Mouse (Mus musculus): ENCODE data around the gene Lamc1. TPM values are rescaled to one million over a fixed set of nuclear protein-coding genes. Genes with fewer than 3 reads are reported as not detected.
A peak's percentile ranks its signal among the peaks of the same experiment; 100 is the strongest.
"Not testable (repeated sequence)": the region's sequence is repeated elsewhere in the genome, so short reads cannot be mapped to it uniquely, and the experiment has no call there.

Gene Lamc1
- polyA plus RNA-seq, 1 experiment from 2014 or later, result 112 TPM

DNA sequence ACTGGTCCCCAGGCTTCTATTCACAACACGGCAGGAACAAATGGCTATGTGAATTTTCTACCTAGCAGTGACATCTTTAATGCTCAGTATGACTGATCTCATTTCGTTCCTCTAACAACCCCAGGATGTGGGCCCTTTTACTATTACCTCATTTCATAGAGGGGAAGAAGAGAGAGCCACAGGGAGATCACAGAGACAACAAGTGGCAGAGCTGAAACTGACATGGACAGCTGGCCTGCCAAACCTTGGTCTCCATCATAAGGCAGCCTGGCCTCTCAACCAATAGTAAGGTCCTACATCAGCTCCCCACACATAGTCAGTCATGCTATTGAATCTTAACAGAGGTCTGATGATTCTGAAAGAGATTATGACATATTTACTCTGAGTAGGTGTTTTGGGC, 12.4 kb upstream of the Lamc1 start:
- no peaks in the 10 kb centered on the region for H3K27me3 ChIP-seq (replicated peaks; ENCODE audit: control insufficient read depth, insufficient read depth, low read length)
- no peaks in the 10 kb centered on the region for H3K4me1 ChIP-seq (replicated peaks; ENCODE audit: control insufficient read depth, insufficient read depth, low read length)
- H3K4me2 ChIP-seq (ENCODE audit: low read length), result no peak overlapping the region
- no peaks in the 10 kb centered on the region for H3K36me3 ChIP-seq (ENCODE audit: control insufficient read depth, insufficient read depth, low read length)
- H3K9me3 ChIP-seq (ENCODE audit: control insufficient read depth, low read length), result no peaks in the 10 kb centered on the region
- no peak for DNase-seq (ENCODE audit: low spot score)
- WGBS, result 79% methylated on average over 2 of the region's 2 CpGs
- no peak overlapping the region for H3K4me3 ChIP-seq (ENCODE audit: low read depth, low read length)
- ATAC-seq (replicated peaks; ENCODE audit: low FRiP score, low TSS enrichment, low read depth), result no peak
- no peak overlapping the region for H3K27ac ChIP-seq (ENCODE audit: low read depth)
- no peak overlapping the region for H3K9ac ChIP-seq (ENCODE audit: low read length)

DNA sequence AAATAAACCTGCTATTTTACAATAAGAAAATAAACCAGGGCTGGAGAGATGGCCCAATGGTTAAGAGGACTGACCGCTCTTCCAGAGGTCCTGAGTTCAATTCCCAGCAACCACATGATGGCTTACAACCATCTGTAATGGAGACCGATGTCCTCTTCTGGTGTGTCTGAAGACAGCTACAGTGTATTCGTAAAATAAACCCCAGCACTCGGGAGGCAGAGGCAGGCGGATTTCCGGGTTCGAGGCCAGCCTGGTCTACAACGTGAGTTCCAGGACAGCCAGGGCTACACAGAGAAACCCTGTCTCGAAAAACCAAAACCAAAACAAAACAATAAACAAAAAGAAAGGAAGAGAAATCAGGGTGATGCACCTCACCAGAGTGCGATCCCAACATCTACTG, 2.9 kb upstream of the Lamc1 start:
- not testable (repeated sequence) for H3K4me2 ChIP-seq (ENCODE audit: low read length); H3K4me3 ChIP-seq (ENCODE audit: low read depth, low read length); H3K4me1 ChIP-seq (replicated peaks; ENCODE audit: control insufficient read depth, insufficient read depth, low read length); H3K27ac ChIP-seq (ENCODE audit: low read depth); H3K36me3 ChIP-seq (ENCODE audit: control insufficient read depth, insufficient read depth, low read length); H3K9me3 ChIP-seq (ENCODE audit: control insufficient read depth, low read length); DNase-seq (ENCODE audit: low spot score); ATAC-seq (replicated peaks; ENCODE audit: low FRiP score, low TSS enrichment, low read depth); H3K9ac ChIP-seq (ENCODE audit: low read length); H3K27me3 ChIP-seq (replicated peaks; ENCODE audit: control insufficient read depth, insufficient read depth, low read length)
- WGBS, result 92% methylated on average over 10 of the region's 10 CpGs

DNA sequence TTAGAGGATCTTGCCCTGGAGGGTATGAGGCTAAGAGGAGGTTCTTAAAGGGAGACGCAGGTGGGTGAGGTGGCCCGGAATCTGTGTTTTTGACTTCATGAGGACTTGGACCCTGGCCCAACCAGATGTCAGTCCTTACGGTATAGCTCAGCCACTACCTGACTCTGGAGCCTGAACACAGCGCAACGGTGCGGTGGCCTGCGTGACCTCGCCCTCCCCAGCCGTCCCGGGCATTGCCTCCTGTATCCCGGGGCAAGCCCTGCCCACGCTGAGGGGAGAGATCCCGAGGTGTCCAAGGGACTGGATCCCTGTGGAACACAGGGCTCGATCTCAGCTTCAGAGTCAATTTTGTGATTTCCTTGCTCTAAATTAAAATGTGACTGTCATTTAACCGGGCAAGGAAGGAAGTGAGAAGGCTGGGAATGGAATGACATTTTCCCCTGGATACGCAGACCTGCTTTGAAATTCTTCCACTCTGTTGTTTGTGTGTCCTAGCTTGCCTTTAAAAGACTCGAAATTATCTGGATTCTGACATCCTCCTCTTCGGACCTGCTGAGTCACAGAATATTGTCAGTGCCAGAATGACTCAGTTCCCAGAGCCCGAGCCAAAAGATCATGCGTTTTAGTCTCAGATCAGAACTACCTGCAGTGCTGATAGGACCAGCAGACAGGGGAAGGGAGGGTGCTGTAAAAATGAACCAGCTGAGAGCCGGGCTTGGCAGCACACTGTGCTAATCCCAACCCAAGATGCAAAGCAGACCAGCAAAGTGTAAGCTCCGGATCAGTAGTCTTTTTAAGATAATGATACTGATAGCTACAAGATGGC, 923 bp upstream of the Lamc1 start:
- H3K27me3 ChIP-seq (replicated peaks; ENCODE audit: control insufficient read depth, insufficient read depth, low read length), result no peaks in the 10 kb centered on the region
- WGBS, result 3% methylated on average over 22 of the region's 22 CpGs
- H3K4me2 ChIP-seq (ENCODE audit: low read length), result peak overlapping the region; percentile 82
- peaks cover 8% of the 10 kb centered on the region; the same call in 1 of the 2 replicates for H3K36me3 ChIP-seq (ENCODE audit: control insufficient read depth, insufficient read depth, low read length)
- ATAC-seq (replicated peaks; ENCODE audit: low FRiP score, low TSS enrichment, low read depth), result peak; percentile 62
- DNase-seq (ENCODE audit: low spot score), result peak; percentile 73
- H3K27ac ChIP-seq (ENCODE audit: low read depth), result peak overlapping the region; percentile 88; the same call in 1 of the 2 replicates
- peak overlapping the region; percentile 39 for H3K9ac ChIP-seq (ENCODE audit: low read length)
- H3K9me3 ChIP-seq (ENCODE audit: control insufficient read depth, low read length), result no peaks in the 10 kb centered on the region
- H3K4me1 ChIP-seq (replicated peaks; ENCODE audit: control insufficient read depth, insufficient read depth, low read length), result peaks cover 18% of the 10 kb centered on the region
- H3K4me3 ChIP-seq (ENCODE audit: low read depth, low read length), result peak overlapping the region; percentile 88

DNA sequence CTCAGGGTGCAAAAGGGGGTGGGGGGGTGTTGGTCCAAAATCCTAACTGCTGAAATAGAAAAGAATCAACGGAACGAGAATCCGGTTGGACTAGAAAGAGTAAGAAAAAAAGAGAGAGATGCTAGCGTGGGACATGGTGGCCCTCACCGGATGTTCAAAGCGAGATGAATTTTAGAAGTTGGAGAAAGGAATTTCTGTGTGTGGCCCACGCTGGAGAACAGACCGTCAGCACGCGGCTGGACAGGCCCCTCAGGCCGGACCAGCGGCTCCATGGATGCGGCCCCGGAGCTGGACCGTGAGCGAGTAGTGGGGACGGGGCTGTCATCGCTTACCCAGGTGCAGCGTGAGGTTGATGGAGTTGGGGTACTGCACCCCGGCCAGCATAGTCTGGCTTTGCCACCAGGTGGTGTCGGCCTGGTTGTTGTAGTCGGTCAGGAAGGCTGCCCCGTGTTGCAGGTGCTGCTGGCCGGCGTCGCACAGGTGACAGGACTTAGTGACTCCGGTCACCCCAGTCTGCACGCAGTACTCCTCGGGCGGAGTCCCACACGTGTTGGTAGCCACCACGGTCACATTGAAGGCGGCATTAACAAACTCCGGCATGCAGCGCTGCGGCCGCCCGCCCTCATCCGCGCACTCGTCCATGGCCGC, 666 bp downstream of the Lamc1 start:
- Histone ChIP-seq H3K27ac (ENCODE audit: low read depth) (peak overlapping the region; percentile 88), H3K27me3 (replicated peaks; ENCODE audit: control insufficient read depth, insufficient read depth, low read length) (no peaks in the 10 kb centered on the region), H3K4me3 (ENCODE audit: low read depth, low read length) (peak overlapping the region; percentile 88), H3K9me3 (ENCODE audit: control insufficient read depth, low read length) (no peaks in the 10 kb centered on the region), H3K36me3 (ENCODE audit: control insufficient read depth, insufficient read depth, low read length) (peaks cover 12% of the 10 kb centered on the region), H3K9ac (ENCODE audit: low read length) (peak overlapping the region; percentile 89), H3K4me1 (replicated peaks; ENCODE audit: control insufficient read depth, insufficient read depth, low read length) (peaks cover 18% of the 10 kb centered on the region), H3K4me2 (ENCODE audit: low read length) (peak overlapping the region; percentile 82)
- WGBS, result 0% methylated on average over 42 of the region's 42 CpGs
- peak; percentile 66 for ATAC-seq (replicated peaks; ENCODE audit: low FRiP score, low TSS enrichment, low read depth)
- peak; percentile 78 for DNase-seq (ENCODE audit: low spot score)

DNA sequence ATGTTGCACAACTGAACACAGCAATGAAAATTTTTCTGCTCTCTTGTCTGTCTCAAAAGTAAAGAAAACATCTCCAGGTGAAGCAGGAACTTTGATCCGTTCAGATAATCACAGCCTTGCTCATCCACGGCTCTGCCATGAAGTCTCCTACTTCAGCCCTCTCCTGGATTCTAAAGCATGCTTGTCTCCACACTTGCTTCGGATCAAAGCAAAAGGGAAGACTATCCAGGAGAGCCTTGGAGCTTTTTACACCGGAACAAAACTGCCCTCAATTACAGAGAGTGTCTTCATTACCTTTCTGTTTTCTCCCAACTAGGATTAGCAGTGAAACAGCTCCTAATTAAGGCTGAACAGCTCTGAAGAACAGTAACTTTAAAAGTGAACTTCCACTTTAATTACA, 1.4 kb downstream of the Lamc1 start:
- under 1% methylated on average over 4 of the region's 4 CpGs for WGBS
- peak overlapping the region; percentile 89 for H3K9ac ChIP-seq (ENCODE audit: low read length)
- peak overlapping the region; percentile 82 for H3K4me2 ChIP-seq (ENCODE audit: low read length)
- DNase-seq (ENCODE audit: low spot score) (no peak), ATAC-seq (replicated peaks; ENCODE audit: low FRiP score, low TSS enrichment, low read depth) (no peak)
- H3K9me3 ChIP-seq (ENCODE audit: control insufficient read depth, low read length), result no peaks in the 10 kb centered on the region
- 0 out of 2 replicates have a peak overlapping the region, but pooled peaks have one; percentile 88 for H3K27ac ChIP-seq (ENCODE audit: low read depth)
- peaks cover 18% of the 10 kb centered on the region for H3K4me1 ChIP-seq (replicated peaks; ENCODE audit: control insufficient read depth, insufficient read depth, low read length)
- peaks cover 19% of the 10 kb centered on the region for H3K36me3 ChIP-seq (ENCODE audit: control insufficient read depth, insufficient read depth, low read length)
- peak overlapping the region; percentile 88 for H3K4me3 ChIP-seq (ENCODE audit: low read depth, low read length)
- H3K27me3 ChIP-seq (replicated peaks; ENCODE audit: control insufficient read depth, insufficient read depth, low read length), result no peaks in the 10 kb centered on the region

DNA sequence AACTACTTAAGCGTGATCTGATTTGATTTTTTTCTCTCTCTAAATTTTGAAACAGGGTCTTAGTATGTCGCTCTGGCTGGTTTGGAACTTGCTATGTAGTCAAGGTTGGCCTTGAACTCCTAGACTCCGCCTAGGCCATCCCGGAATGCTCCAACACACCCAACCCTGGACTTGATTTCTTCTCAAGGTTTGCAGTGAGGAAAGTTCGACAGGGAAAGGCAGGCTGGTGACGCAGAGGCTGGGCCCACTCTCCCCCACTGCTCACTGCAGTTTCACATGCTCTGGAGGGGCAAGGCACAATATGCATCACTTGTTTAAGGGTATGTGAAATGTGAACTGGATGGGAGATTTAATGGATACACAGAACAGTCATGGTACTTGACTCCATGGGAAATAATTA, 3.3 kb downstream of the Lamc1 start:
- Histone ChIP-seq H3K27ac (ENCODE audit: low read depth) (no peak overlapping the region), H3K4me3 (ENCODE audit: low read depth, low read length) (no peak overlapping the region), H3K9me3 (ENCODE audit: control insufficient read depth, low read length) (no peaks in the 10 kb centered on the region), H3K4me1 (replicated peaks; ENCODE audit: control insufficient read depth, insufficient read depth, low read length) (peaks cover 18% of the 10 kb centered on the region), H3K4me2 (ENCODE audit: low read length) (no peak overlapping the region), H3K27me3 (replicated peaks; ENCODE audit: control insufficient read depth, insufficient read depth, low read length) (no peaks in the 10 kb centered on the region), H3K9ac (ENCODE audit: low read length) (no peak overlapping the region), H3K36me3 (ENCODE audit: control insufficient read depth, insufficient read depth, low read length) (peaks cover 32% of the 10 kb centered on the region)
- DNase-seq (ENCODE audit: low spot score), result no peak
- ATAC-seq (replicated peaks; ENCODE audit: low FRiP score, low TSS enrichment, low read depth), result no peak
- 78% methylated on average over 6 of the region's 6 CpGs for WGBS

DNA sequence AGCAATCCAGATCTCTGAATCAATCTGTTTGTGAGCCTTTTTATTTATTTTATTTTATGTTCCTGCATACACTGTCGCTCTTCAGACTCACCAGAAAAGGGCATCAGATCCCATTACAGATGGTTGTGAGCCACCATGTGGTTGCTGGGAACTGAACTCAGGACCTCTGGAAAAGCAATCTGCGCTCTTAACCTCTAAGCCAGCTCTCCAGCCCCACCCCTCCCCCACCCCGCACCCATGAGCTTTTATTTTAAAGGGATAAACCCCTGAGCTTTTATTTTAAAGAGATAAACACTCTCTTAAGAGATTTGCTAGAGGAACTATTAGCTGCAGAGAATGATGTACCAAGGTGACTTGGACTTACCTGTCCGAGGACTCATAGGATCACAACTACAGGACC, 5.5 kb downstream of the Lamc1 start:
- no peak for DNase-seq (ENCODE audit: low spot score)
- Histone ChIP-seq H3K4me1 (replicated peaks; ENCODE audit: control insufficient read depth, insufficient read depth, low read length) (peaks cover 22% of the 10 kb centered on the region), H3K4me3 (ENCODE audit: low read depth, low read length) (no peak overlapping the region), H3K9ac (ENCODE audit: low read length) (no peak overlapping the region), H3K4me2 (ENCODE audit: low read length) (no peak overlapping the region), H3K27ac (ENCODE audit: low read depth) (no peak overlapping the region), H3K36me3 (ENCODE audit: control insufficient read depth, insufficient read depth, low read length) (peaks cover 32% of the 10 kb centered on the region), H3K9me3 (ENCODE audit: control insufficient read depth, low read length) (no peaks in the 10 kb centered on the region), H3K27me3 (replicated peaks; ENCODE audit: control insufficient read depth, insufficient read depth, low read length) (no peaks in the 10 kb centered on the region)
- ATAC-seq (replicated peaks; ENCODE audit: low FRiP score, low TSS enrichment, low read depth), result no peak
- WGBS, result 90% methylated on average over 4 of the region's 4 CpGs

DNA sequence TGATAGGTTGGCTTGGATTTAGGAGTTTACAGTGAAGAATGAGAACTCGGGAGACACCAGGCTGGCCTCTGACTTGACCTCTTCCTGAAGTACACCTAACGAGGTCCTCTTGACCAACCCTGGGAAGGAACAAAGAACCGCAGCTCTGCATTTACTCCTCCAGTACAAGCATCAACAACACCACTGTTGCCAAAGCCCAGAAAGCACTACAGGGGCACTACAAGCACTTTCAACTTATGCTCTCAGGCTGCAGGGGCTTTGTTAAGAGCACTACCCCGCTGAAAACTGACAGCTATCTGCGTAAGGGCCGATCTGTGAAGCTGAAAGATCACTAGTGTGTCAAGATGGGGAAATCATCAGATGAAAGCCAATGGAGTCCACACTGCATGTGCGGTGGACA, 6.4 kb downstream of the Lamc1 start:
- H3K4me2 ChIP-seq (ENCODE audit: low read length), result no peak overlapping the region
- DNase-seq (ENCODE audit: low spot score) (no peak), ATAC-seq (replicated peaks; ENCODE audit: low FRiP score, low TSS enrichment, low read depth) (no peak)
- H3K9ac ChIP-seq (ENCODE audit: low read length), result no peak overlapping the region
- H3K27me3 ChIP-seq (replicated peaks; ENCODE audit: control insufficient read depth, insufficient read depth, low read length), result no peaks in the 10 kb centered on the region
- 78% methylated on average over 7 of the region's 7 CpGs for WGBS
- H3K27ac ChIP-seq (ENCODE audit: low read depth), result no peak overlapping the region
- peaks cover 32% of the 10 kb centered on the region for H3K36me3 ChIP-seq (ENCODE audit: control insufficient read depth, insufficient read depth, low read length)
- H3K9me3 ChIP-seq (ENCODE audit: control insufficient read depth, low read length), result no peaks in the 10 kb centered on the region
- H3K4me3 ChIP-seq (ENCODE audit: low read depth, low read length), result no peak overlapping the region
- H3K4me1 ChIP-seq (replicated peaks; ENCODE audit: control insufficient read depth, insufficient read depth, low read length), result peaks cover 28% of the 10 kb centered on the region

Measured in intestine, embryonic 14.5 days (tissue).